Mouse (Mus musculus) heart, postnatal 0 days (tissue): ENCODE data around the gene Unk. TPM values are rescaled to one million over a fixed set of nuclear protein-coding genes. Genes with fewer than 3 reads are reported as not detected.
"Not testable (repeated sequence)": the region's sequence is repeated elsewhere in the genome, so short reads cannot be mapped to it uniquely, and the experiment has no call there.

Source experiments
- ATAC-seq: fragments of 200-750 bp; cut with Nextera tagmentation; 2 replicates; pipeline ENCODE4 v1.8.0; 2017; ENCODE audit warnings: low read depth, moderate number of reproducible peaks, moderate library complexity; ENCODE audit not compliant: insufficient read depth
- DNase-seq: peaks from one replicate; pipeline ENCODE4 v3.0.0-alpha.2; 2016; ENCODE audit warnings: low spot score
- H3K27ac ChIP-seq: fragments of 300-500 bp; sonication (generic); 2 replicates; pipeline ENCODE4 v1.5.1; 2014; ENCODE audit warnings: low read depth, mild to moderate bottlenecking
- H3K27me3 ChIP-seq: fragments of 300-500 bp; sonication (generic); 2 replicates; pipeline ENCODE4 v1.6.1; 2014; ENCODE audit warnings: low read length, mixed read lengths; ENCODE audit not compliant: control insufficient read depth, insufficient read depth
- H3K36me3 ChIP-seq: fragments of 300-500 bp; sonication (generic); replicated peaks from 2 replicates; pipeline ENCODE4 v1.6.1; 2014; ENCODE audit warnings: low read length, mixed read lengths; ENCODE audit not compliant: control insufficient read depth, insufficient read depth
- H3K4me1 ChIP-seq: fragments of 300-500 bp; sonication (generic); 2 replicates; pipeline ENCODE4 v1.6.1; 2014; ENCODE audit warnings: antibody characterized with exemption; ENCODE audit not compliant: control insufficient read depth, insufficient read depth
- H3K4me2 ChIP-seq: fragments of 300-500 bp; sonication (generic); 2 replicates; pipeline ENCODE4 v1.6.1; 2014; ENCODE audit warnings: low read depth, mild to moderate bottlenecking, low read length, moderate library complexity
- H3K4me3 ChIP-seq: fragments of 300-500 bp; sonication (generic); 2 replicates; pipeline ENCODE4 v1.5.1; 2014; ENCODE audit warnings: low read depth, low read length
- H3K9ac ChIP-seq: fragments of 300-500 bp; sonication (generic); replicated peaks from 2 replicates; pipeline ENCODE4 v1.6.1; 2014; ENCODE audit warnings: low read depth, low read length, mixed read lengths
- H3K9me3 ChIP-seq: fragments of 300-500 bp; sonication (generic); replicated peaks from 2 replicates; pipeline ENCODE4 v1.6.1; 2016; ENCODE audit warnings: low read length; ENCODE audit not compliant: control insufficient read depth
- CTCF ChIP-seq: IDR thresholded peaks from 2 replicates; pipeline ENCODE4 v1.5.1; 2016; ENCODE audit warnings: antibody characterized with exemption, control low read depth, low read depth
- EP300 ChIP-seq: IDR thresholded peaks from 2 replicates; pipeline ENCODE4 v1.6.1; 2016; ENCODE audit warnings: antibody characterized with exemption, low read depth
- WGBS: fragments of 180-500 bp; shearing (Covaris S2); extraction: QIAGEN DNeasy Blood & Tissue Kit; methylation state at CpG from one replicate; pipeline ENCODE4 v1.1.7; 2014; 5-methylcytosine and 5-hydroxymethylcytosine counted together
- polyA plus RNA-seq: library from polyadenylated mRNA; unstranded; fragments of >200 nt; fragmentation: Nextera tagmentation; extraction: Ambion mirVana; gene quantifications from 2 replicates; pipeline ENCODE4 v1.2.1, GENCODE M21; 2015
- total RNA-seq: library from RNA; depleted of rRNA; stranded (reverse); fragments of >200 nt; gene quantifications from 2 replicates; pipeline ENCODE4 v1.2.3, GENCODE M21; 2014; ENCODE audit warnings: low replicate concordance

Gene Unk
- total and polyA plus RNA-seq, 2 experiments from 2014 or later = 9.5 to 26.1 TPM

DNA sequence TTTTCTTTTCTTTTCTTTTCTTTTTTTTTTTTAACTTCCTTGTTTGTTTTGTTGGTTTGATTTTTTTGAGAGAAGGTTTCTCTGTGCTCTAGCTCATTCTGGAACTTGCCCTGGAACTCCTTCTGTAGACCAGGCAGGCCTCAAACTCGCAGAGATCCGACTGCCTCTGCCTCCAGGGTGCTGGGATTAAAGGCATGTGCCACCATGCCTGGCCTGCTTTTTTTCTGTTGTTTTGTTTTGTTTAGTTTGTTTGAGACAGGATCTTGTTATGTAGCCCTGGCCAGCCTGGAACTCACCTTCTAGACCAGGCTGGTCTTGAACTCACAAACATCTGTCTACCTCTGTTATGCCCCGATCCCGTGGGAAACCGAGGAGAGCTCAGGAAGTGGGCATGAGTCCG is 59.4 kb downstream of the Unk start:
- H3K4me3 ChIP-seq = no peak overlapping the region
- peaks cover 21% of the 10 kb centered on the region for H3K4me1 ChIP-seq
- H3K9ac ChIP-seq = no peak overlapping the region
- no peak overlapping the region for H3K27ac ChIP-seq
- ATAC-seq (no peak), DNase-seq (no peak)
- H3K36me3 ChIP-seq = no peaks in the 10 kb centered on the region
- no peak overlapping the region for H3K4me2 ChIP-seq
- TF ChIP-seq EP300 = no peak
- TF ChIP-seq CTCF = no peak
- no peaks in the 10 kb centered on the region for H3K9me3 ChIP-seq
- H3K27me3 ChIP-seq = no peaks in the 10 kb centered on the region
- WGBS = 86% methylated on average over 6 of the region's 6 CpGs

DNA sequence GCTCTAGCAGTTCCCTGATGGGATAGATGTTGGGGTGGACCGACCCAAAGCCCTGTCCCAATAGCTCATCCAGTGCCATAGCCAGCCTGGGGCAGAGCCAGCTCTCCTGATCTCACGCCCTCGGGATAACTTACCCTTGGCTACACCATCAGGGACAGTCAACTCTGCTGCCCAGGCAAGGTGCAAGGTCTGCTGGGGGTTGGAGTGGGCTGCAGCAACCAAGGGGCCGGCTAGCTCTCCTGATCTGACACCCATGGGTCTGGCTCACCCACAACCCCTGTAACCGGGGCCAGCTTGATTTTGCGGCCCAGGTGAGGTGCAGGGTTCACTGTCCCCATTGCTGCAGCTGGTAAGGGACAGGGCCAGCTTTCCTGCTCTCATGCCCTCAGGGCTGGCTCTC is 61.5 kb downstream of the Unk start:
- Histone ChIP-seq H3K4me1 (peaks cover 11% of the 10 kb centered on the region), H3K36me3 (no peaks in the 10 kb centered on the region), H3K9ac (no peak overlapping the region), H3K9me3 (no peaks in the 10 kb centered on the region), H3K27me3 (no peaks in the 10 kb centered on the region), H3K4me2 (no peak overlapping the region), H3K4me3 (no peak overlapping the region), H3K27ac (no peak overlapping the region)
- no peak for TF ChIP-seq CTCF
- no peak for TF ChIP-seq EP300
- WGBS = 88% methylated on average over 6 of the region's 6 CpGs
- DNase-seq (no peak), ATAC-seq (no peak)

GRCm38 (mm10) chr11:116092959-116093358 is 62.8 kb downstream of the Unk start:
- not testable (repeated sequence) for H3K9me3 ChIP-seq, H3K9ac ChIP-seq, H3K4me2 ChIP-seq, DNase-seq, H3K4me1 ChIP-seq, H3K36me3 ChIP-seq, ATAC-seq, H3K4me3 ChIP-seq, H3K27me3 ChIP-seq
- H3K27ac ChIP-seq = peak overlapping the region; percentile 74; the same call in 1 of the 2 replicates
- WGBS = 83% methylated on average over 6 of the region's 6 CpGs

GRCm38 (mm10) chr11:116093771-116094565 is 63.8 kb downstream of the Unk start:
- peaks cover 8% of the 10 kb centered on the region; the same call in 1 of the 2 replicates for H3K4me1 ChIP-seq
- 31% methylated on average over 16 of the region's 16 CpGs for WGBS
- no peaks in the 10 kb centered on the region for H3K36me3 ChIP-seq
- H3K27ac ChIP-seq = peak overlapping the region; percentile 74
- H3K9me3 ChIP-seq = no peaks in the 10 kb centered on the region
- TF ChIP-seq EP300 = no peak
- TF ChIP-seq CTCF = no peak
- no peak overlapping the region for H3K9ac ChIP-seq
- H3K4me2 ChIP-seq = no peak overlapping the region
- ATAC-seq (no peak; the same call in 1 of the 2 replicates), DNase-seq (no peak)
- no peak overlapping the region for H3K4me3 ChIP-seq
- H3K27me3 ChIP-seq = no peaks in the 10 kb centered on the region

DNA sequence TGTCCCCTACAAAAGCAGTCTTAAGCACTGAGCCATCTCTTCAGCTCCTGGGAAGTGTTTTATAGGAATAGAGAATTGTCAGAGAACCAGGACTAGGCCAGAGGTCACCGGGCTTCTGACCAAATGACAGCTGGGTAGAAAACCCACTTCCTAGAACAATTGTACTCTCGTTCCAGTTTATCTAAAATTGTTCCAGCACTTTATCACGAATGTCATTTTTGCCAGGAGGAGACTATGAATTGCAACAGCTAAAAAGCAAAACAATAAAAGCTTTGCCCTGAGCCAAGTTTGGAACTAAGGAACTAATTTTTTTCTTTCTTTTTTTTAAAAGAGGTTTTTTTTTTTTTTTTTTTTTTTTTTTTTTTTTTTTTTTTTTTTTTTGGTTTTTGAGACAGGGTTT is 65.5 kb downstream of the Unk start:
- DNase-seq (peak; percentile 69), ATAC-seq (no peak)
- Histone ChIP-seq H3K36me3 (no peaks in the 10 kb centered on the region), H3K9ac (no peak overlapping the region), H3K27ac (peak overlapping the region; percentile 63), H3K4me2 (no peak overlapping the region), H3K4me1 (peaks cover 24% of the 10 kb centered on the region), H3K4me3 (no peak overlapping the region), H3K9me3 (no peaks in the 10 kb centered on the region), H3K27me3 (no peaks in the 10 kb centered on the region)
- TF ChIP-seq CTCF (no peak), EP300 (no peak)
- 27% methylated on average over 3 of the region's 3 CpGs for WGBS
